Mouse (Mus musculus): ENCODE data around the gene Ifitm2.

DNA sequence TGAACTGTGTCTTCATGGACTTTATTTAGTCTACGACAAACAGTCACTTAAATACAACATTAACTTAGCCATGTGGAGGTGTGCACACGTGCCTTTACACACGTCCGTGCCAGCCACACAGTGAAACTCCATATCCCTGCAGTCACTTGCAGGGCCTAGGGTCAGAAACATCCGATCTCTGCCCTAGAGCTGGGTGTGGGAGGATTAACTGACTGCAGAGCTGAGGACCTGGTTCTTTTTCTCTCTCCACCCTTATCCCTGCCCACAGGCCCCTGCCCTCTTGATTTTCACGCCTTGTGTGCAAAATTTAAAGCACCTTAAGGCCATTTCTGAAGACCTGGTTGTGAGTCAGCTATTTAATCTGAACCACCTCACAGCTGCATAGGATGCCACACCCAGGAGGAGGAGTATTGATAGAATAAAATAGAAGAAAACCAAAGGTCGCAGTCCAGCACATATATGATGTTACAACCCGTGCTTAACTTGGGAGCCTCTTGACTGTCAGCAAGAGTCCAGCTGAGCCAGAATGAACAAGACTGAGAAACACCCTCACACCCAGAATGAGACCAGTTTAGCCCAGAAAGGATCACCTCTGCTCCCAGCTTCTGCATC, 35.3 kb downstream of the Ifitm2 start, which contains the start of gene Nlrp6:
- TF ChIP-seq BHLHE40 (IDR thresholded peaks at IDR 0.05; ENCODE audit: borderline replicate concordance, low read depth, low read length), result no peak
- TF ChIP-seq CHD2 (IDR thresholded peaks at IDR 0.05; ENCODE audit: low read length), result no peak
- no peak for TF ChIP-seq CTCF (IDR thresholded peaks at IDR 0.05 in 2 of 3, conservative IDR thresholded peaks at IDR 0.05 in 1 of 3; ENCODE audit: control insufficient read depth in 1 of 3, insufficient read depth in 1 of 3, low read depth in 2 of 3, low read length in 3 of 3, poor library complexity in 1 of 3, severe bottlenecking in 1 of 3)
- no peak for TF ChIP-seq E2F4 (IDR thresholded peaks at IDR 0.05; ENCODE audit: borderline replicate concordance, low read depth, low read length)
- no peak for TF ChIP-seq POLR2A (IDR thresholded peaks at IDR 0.05; ENCODE audit: control insufficient read depth in 1 of 2, insufficient read depth in 1 of 2, low read depth in 1 of 2, low read length in 2 of 2, poor library complexity in 1 of 2)
- no peak for TF ChIP-seq MXI1 (IDR thresholded peaks at IDR 0.05; ENCODE audit: low read depth, low read length)
- TF ChIP-seq USF1 (IDR thresholded peaks at IDR 0.05; ENCODE audit: low read depth, low read length), result no peak
- no peak for TF ChIP-seq HCFC1 (IDR thresholded peaks at IDR 0.05; ENCODE audit: low read depth, low read length)
- TF ChIP-seq POLR2AphosphoS5 (IDR thresholded peaks at IDR 0.05; ENCODE audit: borderline replicate concordance, low read depth, low read length), result no peak
- TF ChIP-seq ZMIZ1 (IDR thresholded peaks at IDR 0.05; ENCODE audit: low read depth, low read length), result no peak
- no peak for TF ChIP-seq GATA1 (IDR thresholded peaks at IDR 0.05; ENCODE audit: low read depth, low read length)
